50 mouse cellular contexts compared by ENCODE assay signal in genomic region chr17:87432314-87432713, GRCm38 (mm10). TPM values are rescaled to one million over a fixed set of nuclear protein-coding genes. Genes with fewer than 3 reads are reported as not detected.
"Had no signal": no experiment of that assay in that cellular context is flagged by ENCODE, and none has a peak within 500 bp of the region (broad histone marks: within the 10 kb centered on the region; RNA-seq: fewer than 3 reads in every experiment).

No protein-coding gene starts in this region.

- H3K4me3 ChIP-seq: heart, embryonic 10.5 days; heart, embryonic 12.5 days; heart, embryonic 13.5 days; heart, embryonic 15.5 days; hindbrain, embryonic 10.5 days; hindbrain, embryonic 12.5 days; hindbrain, embryonic 13.5 days; hindbrain, embryonic 15.5 days; intestine, embryonic 15.5 days; kidney, embryonic 15.5 days; layer of hippocampus, adult 2 months; left cerebral cortex, adult 2 months had no signal

- H3K4me1 ChIP-seq: kidney, embryonic 15.5 days had no signal

- H3K27ac ChIP-seq: heart, embryonic 10.5 days; heart, embryonic 13.5 days; heart, embryonic 15.5 days; hindbrain, embryonic 10.5 days; hindbrain, embryonic 12.5 days; hindbrain, embryonic 13.5 days; hindbrain, embryonic 14.5 days; hindbrain, embryonic 15.5 days; hindbrain, postnatal 0 days; intestine, embryonic 15.5 days; kidney, embryonic 15.5 days; kidney, postnatal 0 days; layer of hippocampus, adult 2 months; left cerebral cortex, adult 2 months had no signal

- ATAC-seq: hindbrain, embryonic 16.5 days; hindbrain, postnatal 0 days; inflammation-experienced regulatory T-cells, adult 6 months; intestine, embryonic 15.5 days; intestine, embryonic 16.5 days; intestine, postnatal 0 days had no signal

- H3K9me3 ChIP-seq: heart, embryonic 10.5 days; heart, embryonic 12.5 days; heart, embryonic 13.5 days; heart, embryonic 15.5 days; hindbrain, embryonic 10.5 days; hindbrain, embryonic 12.5 days; hindbrain, embryonic 13.5 days; hindbrain, embryonic 15.5 days; intestine, embryonic 15.5 days; kidney, embryonic 15.5 days had no signal

- H3K27me3 ChIP-seq: heart, embryonic 12.5 days; heart, embryonic 13.5 days; heart, embryonic 15.5 days; hindbrain, embryonic 12.5 days; hindbrain, embryonic 13.5 days; hindbrain, embryonic 15.5 days; intestine, embryonic 15.5 days; kidney, embryonic 15.5 days had no signal

- DNase-seq: heart, postnatal 10 days; heart, postnatal 14 days; heart, postnatal 36 days; heart, postnatal 4 days; kidney, adult 11 months; kidney, adult 18-20 months; kidney, adult 2 months; kidney, adult 8-10 months; kidney, adult 9 months; kidney, postnatal 10 days; kidney, postnatal 14 days; kidney, postnatal 25 days; kidney, postnatal 36 days; kidney, postnatal 4 days; layer of hippocampus, adult 9-11 months; layer of hippocampus, postnatal 36 days had no signal

- H3K9ac ChIP-seq: heart, embryonic 12.5 days; heart, embryonic 13.5 days; heart, embryonic 15.5 days; hindbrain, embryonic 12.5 days; hindbrain, embryonic 13.5 days; hindbrain, embryonic 14.5 days; hindbrain, embryonic 15.5 days; intestine, embryonic 15.5 days; kidney, embryonic 15.5 days had no signal

RNA-seq across cellular contexts. Expression of gene Stpg4, which starts 4.8 kb away (rescaled TPM):
- total RNA-seq: heart, postnatal 10 days; heart, postnatal 14 days; heart, postnatal 25 days; heart, postnatal 36 days; heart, postnatal 4 days; layer of hippocampus, adult 2 months; layer of hippocampus, adult 8-10 months; layer of hippocampus, postnatal 10 days; layer of hippocampus, postnatal 14 days; layer of hippocampus, postnatal 25 days; layer of hippocampus, postnatal 36 days; left cerebral cortex, adult 18-20 months; left cerebral cortex, adult 2 months; left cerebral cortex, adult 8-10 months had no signal
- polyA plus RNA-seq: heart, embryonic 10.5 days; heart, embryonic 11.5 days; heart, embryonic 12.5 days; heart, embryonic 14.5 days; heart, embryonic 15.5 days; heart, embryonic 16.5 days; heart, postnatal 0 days; hindbrain, embryonic 10.5 days; hindbrain, embryonic 11.5 days; hindbrain, embryonic 13.5 days; hindbrain, embryonic 14.5 days; hindbrain, embryonic 15.5 days; hindbrain, postnatal 0 days; intestine, embryonic 14.5 days; intestine, embryonic 15.5 days; intestine, embryonic 16.5 days; intestine, postnatal 0 days; kidney, adult 2 months; kidney, embryonic 14.5 days; kidney, embryonic 15.5 days; kidney, postnatal 0 days; large intestine, adult 2 months had no signal
